Mouse (Mus musculus) pancreas, adult 10 weeks (tissue): Measurements from ENCODE around the gene Olfr224. TPM values are rescaled to one million over a fixed set of nuclear protein-coding genes. Genes with fewer than 3 reads are reported as not detected.

Experiments used
- polyA plus RNA-seq: library from polyadenylated mRNA; stranded (reverse); fragments of 350-450 nt; fragmentation: Illumina TruSeq; extraction: RNeasy Lipid Tissue Mini Kit (QIAGEN cat#74804); gene quantifications from one replicate; pipeline ENCODE4 v1.2.3, GENCODE M21; 2015; ENCODE audit warnings: low read depth, low replicate concordance; ENCODE audit not compliant: insufficient read depth

Gene Olfr224
- polyA plus RNA-seq, result not detected

GRCm38 (mm10) chr11:58570405-58570804, at the start of gene Olfr224:
TSS of gene Olfr224 (minus strand) at chr11:58570553.

GRCm38 (mm10) chr11:58615975-58616374, 45.6 kb upstream of the Olfr224 start, which contains the start of gene 2210407C18Rik:
TSS of gene 2210407C18Rik (minus strand) at chr11:58616075.

GRCm38 (mm10) chr11:58594814-58595213, 24.5 kb upstream of the Olfr224 start, which contains the start of gene Olfr324:
TSS of gene Olfr324 (plus strand) at chr11:58595114.

GRCm38 (mm10) chr11:58577430-58577829, 7.1 kb upstream of the Olfr224 start, which contains the start of gene Olfr325:
TSS of gene Olfr325 (plus strand) at chr11:58577730.

GRCm38 (mm10) chr11:58555536-58555935, 14.8 kb downstream of the Olfr224 start, which contains the start of gene Olfr328:
TSS of gene Olfr328 (minus strand) at chr11:58555636.

GRCm38 (mm10) chr11:58546322-58546721, 24.0 kb downstream of the Olfr224 start, which contains the start of gene Olfr329-ps:
TSS of gene Olfr329-ps (minus strand) at chr11:58546422.

GRCm38 (mm10) chr11:58534736-58535135, 35.6 kb downstream of the Olfr224 start, which contains the start of gene Olfr330:
TSS of gene Olfr330 (minus strand) at chr11:58534836.

Other genes starting within 250 kb of the Olfr224 start
- 11.3 TPM for gene Zfp672, start 240.2 kb downstream of the Olfr224 start, polyA plus RNA-seq
- gene Sh3bp5l, start 239.8 kb downstream of the Olfr224 start, polyA plus RNA-seq, result 5.0 TPM
- gene Lypd8, start 191.5 kb downstream of the Olfr224 start, polyA plus RNA-seq, result not detected
- gene 1810065E05Rik, start 149.4 kb downstream of the Olfr224 start, polyA plus RNA-seq, result not detected
- gene Gm12253, start 138.0 kb downstream of the Olfr224 start, polyA plus RNA-seq, result not detected
- gene Lypd9, start 117.6 kb downstream of the Olfr224 start, polyA plus RNA-seq, result not detected
- not detected for gene Olfr30, start 108.3 kb downstream of the Olfr224 start, polyA plus RNA-seq
- gene Olfr332, start 78.0 kb downstream of the Olfr224 start, polyA plus RNA-seq, result not detected
- gene Olfr331, start 68.0 kb downstream of the Olfr224 start, polyA plus RNA-seq, result not detected
- gene Olfr330, start 35.7 kb downstream of the Olfr224 start, polyA plus RNA-seq, result not detected
- not detected for gene Olfr329-ps, start 24.1 kb downstream of the Olfr224 start, polyA plus RNA-seq
- not detected for gene Olfr328, start 14.9 kb downstream of the Olfr224 start, polyA plus RNA-seq
- not detected for gene Olfr325, start 7.2 kb upstream of the Olfr224 start, polyA plus RNA-seq
- gene Olfr324, start 24.6 kb upstream of the Olfr224 start, polyA plus RNA-seq, result not detected
- gene 2210407C18Rik, start 45.5 kb upstream of the Olfr224 start, polyA plus RNA-seq, result not detected
- gene Olfr323, start 59.9 kb upstream of the Olfr224 start, polyA plus RNA-seq, result not detected
- gene Trim58, start 69.9 kb upstream of the Olfr224 start, polyA plus RNA-seq, result not detected
- not detected for gene Olfr322, start 88.2 kb upstream of the Olfr224 start, polyA plus RNA-seq
- not detected for gene Olfr320, start 110.5 kb upstream of the Olfr224 start, polyA plus RNA-seq
- not detected for gene Olfr319, start 128.6 kb upstream of the Olfr224 start, polyA plus RNA-seq
- not detected for gene Olfr318, start 153.5 kb upstream of the Olfr224 start, polyA plus RNA-seq
- not detected for gene Olfr317, start 168.7 kb upstream of the Olfr224 start, polyA plus RNA-seq
- not detected for gene Olfr316, start 182.2 kb upstream of the Olfr224 start, polyA plus RNA-seq
- gene Olfr315, start 202.6 kb upstream of the Olfr224 start, polyA plus RNA-seq, result not detected
- gene Olfr314, start 212.4 kb upstream of the Olfr224 start, polyA plus RNA-seq, result not detected
- gene Fam183b, start 231.4 kb upstream of the Olfr224 start, polyA plus RNA-seq, result 10.9 TPM
- not detected for gene Olfr313, start 244.4 kb upstream of the Olfr224 start, polyA plus RNA-seq